Mouse (Mus musculus): ENCODE measurements around the gene Dut.
"Not testable (repeated sequence)": the region's sequence is repeated elsewhere in the genome, so short reads cannot be mapped to it uniquely, and the experiment has no call there.

Dut gene

GRCm38 (mm10) chr2:125254630-125255029 is 7.6 kb downstream of the Dut start:
- no peak for DNase-seq (ENCODE audit: low read depth, low spot score)

GRCm38 (mm10) chr2:125255886-125256285 is 8.9 kb downstream of the Dut start:
- no peak for DNase-seq (ENCODE audit: low read depth, low spot score)

- DNase-seq (ENCODE audit: low read depth, low spot score) = peak; percentile 57
These were observed 12.5 kb downstream of the Dut start for GRCm38 (mm10) chr2:125259230-125260120.

DNA sequence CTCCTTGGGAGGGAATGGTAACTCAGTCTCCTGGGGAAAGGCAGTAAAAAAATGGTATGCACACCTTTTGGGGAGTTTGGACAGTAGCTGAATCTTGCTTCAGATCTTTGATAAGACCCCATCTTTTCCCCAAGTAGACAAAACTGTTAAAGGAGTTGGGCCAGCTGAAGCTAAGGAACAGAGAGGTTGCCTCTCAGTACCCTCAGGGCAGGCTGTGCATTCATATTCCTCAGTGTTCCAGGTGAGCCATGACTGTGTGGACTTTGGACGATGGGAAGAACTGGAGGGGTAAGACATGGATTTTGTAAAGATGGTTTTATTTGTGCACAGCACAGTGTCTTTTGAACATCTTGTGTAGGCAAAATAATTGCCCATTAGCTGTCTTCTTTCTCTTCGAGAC is 13.3 kb downstream of the Dut start:
- DNase-seq (ENCODE audit: low read depth, low spot score) = no peak

DNA sequence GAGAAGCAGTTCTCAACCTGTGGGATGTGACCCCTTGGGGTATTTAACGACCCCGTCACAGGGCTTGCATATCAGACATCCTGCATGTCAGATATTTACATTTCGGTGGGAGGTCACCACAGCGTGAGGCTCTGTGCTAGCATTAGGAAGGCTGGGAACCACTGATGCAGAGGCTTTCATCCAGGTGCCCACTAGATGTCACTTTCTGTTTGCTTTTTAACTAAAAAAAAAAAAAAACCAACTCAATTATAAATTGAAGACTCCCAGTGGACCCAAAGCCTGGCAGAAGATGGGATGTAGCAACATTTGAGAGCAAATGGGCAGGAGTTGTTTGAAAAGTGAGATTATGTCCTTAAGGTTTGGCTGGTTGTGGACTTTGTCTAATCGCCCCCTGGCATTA is 16.1 kb downstream of the Dut start:
- peak; percentile 53 for DNase-seq (ENCODE audit: low read depth, low spot score)

DNA sequence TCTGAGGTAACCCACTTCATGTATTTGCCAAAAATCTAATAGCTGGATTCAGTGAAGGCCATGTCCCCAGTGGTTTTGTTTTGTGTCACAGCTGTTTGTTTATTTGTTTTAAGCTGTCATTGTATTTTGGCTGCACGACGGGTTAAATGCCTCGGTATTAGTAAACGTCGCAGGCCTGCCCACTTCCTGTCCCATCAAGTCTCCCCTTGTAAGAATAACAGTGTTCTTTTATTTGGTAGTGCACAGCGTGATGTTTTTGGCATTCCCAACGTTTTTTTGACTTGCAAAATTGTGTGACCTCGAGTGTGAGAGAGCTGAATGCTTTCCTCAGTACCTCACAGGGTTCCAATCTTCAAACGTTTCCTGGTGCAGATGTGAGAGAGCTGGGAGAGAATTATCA is 16.8 kb downstream of the Dut start:
- DNase-seq (ENCODE audit: low read depth, low spot score) = peak; percentile 39

GRCm38 (mm10) chr2:125268876-125269275 is 21.9 kb downstream of the Dut start:
- no peak for DNase-seq (ENCODE audit: low read depth, low spot score)

DNA sequence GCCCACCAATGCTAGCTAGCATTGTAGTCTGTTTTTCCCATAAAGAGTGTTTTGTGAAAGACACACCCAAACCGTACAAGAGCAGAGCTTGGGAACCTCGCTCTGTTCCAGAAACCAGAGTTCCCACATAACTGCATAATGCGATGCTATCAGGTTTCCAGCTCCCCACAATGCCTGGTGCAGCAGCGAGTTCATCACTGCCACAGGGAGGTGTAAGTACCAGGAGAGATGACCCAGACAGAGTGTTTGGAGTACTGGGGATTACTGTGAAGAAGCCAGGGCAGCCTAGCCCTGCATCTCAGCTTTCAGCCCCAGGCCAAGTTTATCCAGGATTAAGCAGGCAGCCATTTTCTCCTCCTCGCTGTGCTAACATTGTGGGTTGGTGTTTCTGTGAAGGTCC is 28.6 kb downstream of the Dut start:
- DNase-seq (ENCODE audit: low read depth, low spot score) = no peak

DNA sequence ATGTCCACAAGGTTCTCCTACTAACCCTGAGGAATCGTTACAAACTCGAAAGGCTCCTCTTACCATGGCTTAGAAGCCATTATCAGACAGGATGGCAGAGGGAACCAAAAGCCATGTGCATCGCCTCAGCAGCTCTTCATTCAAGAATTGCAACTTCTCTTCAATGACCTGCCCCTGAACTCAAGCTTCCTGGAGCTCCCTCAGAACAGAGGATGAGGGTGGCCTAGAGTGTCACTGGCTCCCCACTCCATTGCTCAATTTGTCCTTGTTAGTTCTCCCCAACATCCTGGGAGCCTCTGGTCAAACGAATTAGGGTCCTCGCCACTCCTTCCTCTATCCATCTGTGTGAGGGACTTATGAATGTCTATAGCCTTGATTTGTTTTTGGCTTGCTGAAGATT is 29.7 kb downstream of the Dut start:
- no peak for DNase-seq (ENCODE audit: low read depth, low spot score)

DNA sequence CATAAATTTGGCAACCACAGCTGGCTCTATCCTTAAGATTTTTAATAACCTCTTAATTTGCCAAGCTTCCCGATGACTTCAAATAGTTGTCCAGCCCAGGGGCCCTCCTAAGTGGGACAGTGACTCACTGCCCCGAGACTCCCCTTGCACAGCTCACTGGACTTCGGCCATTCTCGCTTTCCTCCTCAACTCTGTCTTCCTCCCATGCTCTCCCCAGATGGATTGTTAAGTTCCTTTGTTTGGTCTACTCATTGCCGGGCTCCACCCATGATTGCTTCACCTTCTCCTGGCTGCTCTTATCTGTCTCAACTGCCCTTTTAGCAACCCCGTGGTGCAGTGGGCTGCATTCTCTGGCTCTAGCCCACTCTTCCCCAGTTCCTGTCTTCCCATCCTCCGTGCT is 31.5 kb downstream of the Dut start:
- DNase-seq (ENCODE audit: low read depth, low spot score) = no peak

DNA sequence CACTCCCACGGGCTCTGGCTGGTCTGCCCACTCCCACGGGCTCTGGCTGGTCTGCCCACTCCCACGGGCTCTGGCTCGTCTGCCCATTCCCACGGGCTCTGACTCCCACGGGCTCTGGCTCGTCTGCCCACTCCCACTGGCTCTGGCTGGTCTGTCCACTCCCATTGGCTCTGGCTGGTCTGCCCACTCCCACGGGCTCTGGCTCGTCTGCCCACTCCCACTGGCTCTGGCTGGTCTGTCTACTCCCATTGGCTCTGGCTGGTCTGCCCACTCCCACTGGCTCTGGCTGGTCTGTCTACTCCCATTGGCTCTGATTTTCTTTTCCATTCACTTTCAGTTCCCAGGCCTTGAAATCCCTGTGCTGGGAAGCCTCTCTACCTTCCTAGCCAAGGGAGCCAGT is 33.0 kb downstream of the Dut start:
- DNase-seq (ENCODE audit: low read depth, low spot score) = not testable (repeated sequence)

DNA sequence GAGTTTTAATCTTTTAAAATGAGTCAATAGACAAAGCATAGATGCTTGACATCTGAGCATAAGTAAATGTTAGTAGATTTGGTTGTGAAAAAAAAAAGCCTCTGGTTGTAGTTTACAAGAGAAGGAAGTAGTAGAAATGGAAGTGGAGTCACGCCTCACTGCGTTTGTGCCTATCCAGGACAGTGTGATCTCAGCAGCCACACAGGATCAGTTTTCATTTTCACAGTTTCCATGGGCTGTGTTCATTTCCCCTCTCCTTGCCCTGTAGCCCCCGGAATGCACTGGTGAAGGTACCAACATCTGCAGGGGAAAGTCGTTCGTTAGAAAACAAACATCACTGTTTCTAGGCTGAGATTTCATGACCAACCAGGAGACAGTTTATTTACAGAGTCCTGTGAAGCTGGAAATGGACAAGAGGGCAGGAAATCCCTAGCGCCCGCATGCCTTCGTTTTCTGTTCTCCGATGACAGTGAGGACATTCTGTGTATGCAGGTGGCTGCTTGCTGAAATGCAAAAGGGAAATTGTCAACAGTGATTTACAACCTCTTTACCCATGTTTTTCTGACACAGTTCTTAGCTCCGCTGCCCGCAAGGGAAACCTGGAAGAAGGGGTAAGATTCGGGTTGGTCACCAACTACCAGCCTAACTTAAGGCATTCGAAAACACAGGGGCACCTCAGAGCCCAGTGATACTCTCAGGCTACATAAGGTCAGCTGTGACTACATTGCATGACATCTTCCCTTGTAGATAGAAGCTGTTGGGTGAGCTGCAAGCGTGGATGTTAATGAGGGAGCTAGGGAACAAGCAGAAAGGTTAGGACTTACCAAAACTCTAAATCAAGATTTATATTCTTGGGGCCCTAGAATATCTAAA is 35.6 kb downstream of the Dut start:
- no peak for DNase-seq (ENCODE audit: low read depth, low spot score)

GRCm38 (mm10) chr2:125285777-125286176 is 38.8 kb downstream of the Dut start:
- no peak for DNase-seq (ENCODE audit: low read depth, low spot score)

- peak; percentile 13 for DNase-seq (ENCODE audit: low read depth, low spot score)
These were observed 43.4 kb downstream of the Dut start for GRCm38 (mm10) chr2:125290197-125290965.

- DNase-seq (ENCODE audit: low read depth, low spot score) = no peak
These were observed 44.1 kb downstream of the Dut start for GRCm38 (mm10) chr2:125291101-125291500.

- no peak for DNase-seq (ENCODE audit: low read depth, low spot score)
These were observed 45.6 kb downstream of the Dut start for GRCm38 (mm10) chr2:125292616-125293015.

DNA sequence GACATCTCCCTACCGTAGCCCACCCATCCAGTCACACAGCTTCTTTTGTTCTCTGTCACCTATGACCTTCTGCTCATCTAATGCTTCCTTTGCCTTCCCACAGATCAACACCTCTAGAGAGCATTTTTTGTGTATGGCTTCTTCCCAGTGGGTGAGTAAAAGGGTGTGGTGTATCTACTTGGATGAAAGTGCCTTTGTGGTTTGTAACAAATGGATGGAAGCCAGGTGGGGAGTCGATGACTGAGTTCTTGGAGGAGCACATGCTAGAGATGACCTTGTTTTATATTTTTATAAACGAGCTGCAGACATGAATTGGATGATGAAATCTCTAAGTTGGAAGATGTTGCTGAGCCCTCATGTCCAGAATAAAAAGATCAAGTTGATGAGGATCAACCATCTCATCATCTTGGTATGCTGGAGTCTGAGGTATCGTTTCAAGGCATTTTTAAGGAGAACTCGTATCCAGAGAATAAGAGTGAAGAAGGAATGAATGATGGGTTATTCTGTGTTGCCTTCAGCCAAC is 47.0 kb downstream of the Dut start:
- no peak for DNase-seq (ENCODE audit: low read depth, low spot score)

GRCm38 (mm10) chr2:125295526-125295925 is 48.5 kb downstream of the Dut start:
- no peak for DNase-seq (ENCODE audit: low read depth, low spot score)

GRCm38 (mm10) chr2:125298841-125299240 is 51.9 kb downstream of the Dut start:
- DNase-seq (ENCODE audit: low read depth, low spot score) = no peak

- DNase-seq (ENCODE audit: low read depth, low spot score) = peak; percentile 23
These were observed 55.1 kb downstream of the Dut start for GRCm38 (mm10) chr2:125301877-125302624.

DNA sequence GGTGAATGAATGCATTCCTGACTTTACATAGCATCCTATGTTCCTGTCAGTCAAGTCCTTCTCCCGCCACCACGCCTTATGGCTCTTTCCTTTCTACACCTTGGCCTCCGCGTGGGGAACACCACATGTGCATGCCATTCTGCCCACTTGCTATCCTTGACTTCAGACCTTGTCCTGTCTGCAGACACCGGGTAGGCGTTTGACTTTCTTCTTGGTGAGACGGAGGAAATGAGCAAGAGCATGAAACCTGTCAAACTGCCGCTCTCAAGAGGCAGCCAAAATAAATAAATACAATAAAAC is 55.6 kb downstream of the Dut start:
- no peak for DNase-seq (ENCODE audit: low read depth, low spot score)

Measured in brain, adult 2 months (tissue).